Mouse (Mus musculus): Measurements from ENCODE around the gene Xpo4. TPM values are rescaled to one million over a fixed set of nuclear protein-coding genes. Genes with fewer than 3 reads are reported as not detected.

Xpo4 gene
- polyA plus RNA-seq, 1 experiment: 4.7 TPM

DNA sequence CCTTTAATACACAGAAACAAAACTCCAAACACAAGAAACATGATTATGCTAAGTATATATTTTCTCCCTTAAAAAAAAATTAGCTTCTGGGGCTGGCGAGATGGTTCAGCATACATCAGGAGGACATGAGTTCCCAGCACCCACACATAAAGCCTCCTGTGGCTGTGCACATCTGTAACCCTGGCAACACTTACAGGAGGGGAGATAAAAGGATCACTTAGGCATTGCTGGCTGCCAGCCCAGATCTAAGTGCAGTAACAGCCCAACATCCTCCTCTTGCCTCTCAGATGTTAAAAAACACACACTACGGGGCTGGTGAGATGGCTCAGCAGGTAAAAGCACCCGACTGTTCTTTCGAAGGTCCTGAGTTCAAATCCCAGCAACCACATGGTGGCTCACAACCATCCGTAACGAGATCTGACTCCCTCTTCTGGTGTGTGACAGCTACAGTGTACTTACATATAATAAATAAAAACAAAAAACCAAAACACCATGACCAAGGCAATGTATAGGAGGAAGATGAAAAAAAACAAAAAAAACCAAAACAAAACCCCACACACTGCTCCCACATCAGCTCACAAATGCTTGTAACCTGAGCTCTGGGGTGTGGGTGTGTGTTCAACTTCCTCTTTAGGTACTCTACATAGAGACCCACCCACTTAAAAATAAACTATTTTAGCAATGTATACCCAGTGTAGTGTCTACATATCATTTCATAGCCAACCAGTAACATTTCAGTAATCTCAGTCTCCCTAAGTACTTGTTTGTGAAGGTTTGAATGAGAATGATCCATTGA lies 90.2 kb downstream of the Xpo4 start:
- TF ChIP-seq GATA1 (IDR thresholded peaks at IDR 0.05; ENCODE audit: low read length): no peak

DNA sequence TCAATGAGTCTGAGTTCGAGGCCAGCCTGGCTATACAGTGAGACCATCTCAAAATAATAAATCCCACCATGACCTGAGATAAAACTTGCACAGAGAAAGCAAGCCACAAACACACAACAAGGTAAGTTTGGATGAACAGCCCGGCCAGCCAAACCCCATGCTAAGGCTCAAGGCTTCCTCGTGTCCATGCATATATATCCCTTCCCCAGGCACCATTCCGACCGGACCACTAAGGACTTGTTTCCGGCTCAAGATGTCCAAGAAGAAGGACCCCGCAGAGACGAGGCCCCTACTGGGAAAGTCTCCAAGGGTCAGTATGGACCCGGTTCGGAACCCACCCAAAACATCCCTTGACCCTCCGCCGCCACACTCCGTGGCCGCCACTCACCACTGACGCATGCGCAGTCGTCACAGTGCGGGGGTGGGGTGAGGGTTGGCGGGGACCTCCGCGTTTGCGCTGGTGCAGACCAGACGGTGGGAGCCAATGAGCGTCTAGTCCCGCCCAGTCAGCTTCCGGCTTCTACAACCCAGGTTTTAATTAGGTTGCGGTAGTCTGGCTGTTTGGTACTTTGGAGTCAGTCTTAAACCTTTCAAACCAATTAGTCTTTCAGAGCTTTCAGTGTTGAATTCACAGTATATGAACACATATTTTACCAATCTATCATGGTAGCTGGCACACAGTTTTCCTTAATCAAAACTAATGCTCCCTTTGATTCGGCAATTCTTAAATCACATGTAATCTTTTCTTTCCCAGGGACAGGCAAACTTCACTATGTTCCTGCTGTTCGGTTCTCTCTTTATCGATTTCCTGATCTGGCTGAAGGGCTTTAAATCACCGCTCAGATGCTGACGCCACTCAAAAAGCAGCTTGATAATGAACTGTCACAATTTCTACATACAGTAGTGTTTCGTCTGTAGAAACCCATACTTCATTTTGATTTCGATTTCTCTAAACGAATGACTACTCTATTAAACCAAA lies 93.8 kb downstream of the Xpo4 start, which contains the start of gene Eef1akmt1:
Eef1akmt1 (minus strand) TSS at position 458 of the 979 bp plus-strand sequence.
- peak; percentile 5 for TF ChIP-seq GATA1 (IDR thresholded peaks at IDR 0.05; ENCODE audit: low read length)

DNA sequence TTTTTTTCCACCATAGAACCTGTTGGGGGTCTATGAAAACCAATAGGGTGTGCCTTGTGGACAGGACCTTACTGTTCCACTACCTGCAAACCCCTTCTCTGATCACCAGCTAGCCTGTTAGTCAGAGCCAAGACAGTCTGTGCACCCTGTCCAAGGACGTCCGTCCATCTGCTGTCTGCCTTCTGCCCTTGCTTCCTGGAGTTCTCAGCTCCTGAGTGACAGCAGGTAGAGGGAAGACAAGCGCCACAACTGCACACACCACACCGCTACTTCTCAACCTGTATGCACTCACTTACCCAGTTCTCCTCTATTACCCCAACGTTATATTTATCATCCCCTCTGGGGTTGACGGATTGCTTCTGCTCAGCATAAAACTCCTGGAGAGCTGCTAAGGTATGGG lies 99.6 kb downstream of the Xpo4 start:
- TF ChIP-seq GATA1 (IDR thresholded peaks at IDR 0.05; ENCODE audit: low read length): no peak

DNA sequence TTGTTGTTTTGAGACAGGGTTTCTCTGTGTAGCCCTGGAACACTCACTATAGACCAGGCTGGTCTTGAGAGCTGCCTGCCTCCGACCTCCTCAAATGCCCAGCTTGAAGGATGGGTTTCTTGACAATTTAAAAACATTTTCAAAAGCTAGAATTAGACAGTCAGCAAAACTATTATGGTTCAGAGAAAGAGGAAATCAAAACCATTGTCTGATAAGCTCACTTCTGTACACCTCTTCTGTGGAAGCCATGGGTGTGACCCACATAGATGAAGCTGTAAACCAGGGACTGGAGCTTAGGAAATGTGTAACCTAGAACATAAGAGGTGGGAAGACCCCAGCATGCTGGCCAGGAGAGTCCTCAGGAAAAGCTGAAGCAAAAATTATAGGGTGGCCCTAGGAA lies 108.3 kb downstream of the Xpo4 start:
- no peak for TF ChIP-seq GATA1 (IDR thresholded peaks at IDR 0.05; ENCODE audit: low read length)

DNA sequence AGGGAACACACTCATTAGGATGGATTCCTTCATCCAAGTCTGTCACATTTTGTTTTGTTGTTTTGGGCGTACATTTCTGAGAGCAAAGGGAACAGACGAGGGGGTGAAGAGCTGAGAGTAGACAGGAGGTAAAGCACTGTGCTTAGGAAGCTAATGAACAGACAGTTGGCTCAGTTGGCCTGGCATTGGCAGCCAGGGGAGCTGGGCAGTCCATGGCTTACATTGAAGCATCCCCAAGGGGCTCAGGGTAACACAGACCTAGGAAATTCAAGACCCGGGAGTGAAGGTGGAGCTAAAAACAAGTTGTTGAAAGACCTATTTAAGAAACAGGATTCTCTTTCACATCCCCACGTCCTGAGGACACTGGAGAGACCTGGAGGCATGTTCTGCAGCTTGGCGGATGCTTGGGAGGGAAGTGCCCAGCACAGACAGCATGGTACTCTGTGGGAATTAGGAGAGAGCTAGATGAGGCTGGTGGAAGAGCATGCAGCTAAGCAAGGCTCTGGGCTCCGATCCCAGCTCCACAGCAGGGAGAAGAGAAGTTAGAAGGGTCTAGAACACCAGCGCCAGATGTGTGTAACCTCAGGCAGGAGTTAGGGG lies 109.7 kb downstream of the Xpo4 start:
- TF ChIP-seq GATA1 (IDR thresholded peaks at IDR 0.05; ENCODE audit: low read length): no peak

DNA sequence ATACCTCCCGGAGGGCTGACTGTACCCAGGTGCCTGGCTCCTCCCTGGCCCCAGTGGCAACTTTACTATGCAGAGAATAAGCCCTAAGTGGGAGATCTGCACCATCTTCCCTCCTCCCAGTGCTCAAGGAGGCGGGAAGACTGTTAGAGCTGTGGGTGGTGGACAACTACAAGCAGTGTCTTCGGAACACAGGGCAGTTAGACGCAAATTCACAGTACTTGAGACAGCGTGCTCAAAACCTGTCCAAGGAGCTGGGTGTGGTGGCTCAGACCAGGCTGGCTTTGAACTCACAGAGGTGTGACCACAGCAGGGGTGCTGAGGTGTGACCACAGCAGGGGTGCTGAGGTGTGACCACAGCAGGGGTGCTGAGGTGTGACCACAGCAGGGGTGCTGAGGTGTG lies 110.8 kb downstream of the Xpo4 start:
- TF ChIP-seq GATA1 (IDR thresholded peaks at IDR 0.05; ENCODE audit: low read length): no peak

DNA sequence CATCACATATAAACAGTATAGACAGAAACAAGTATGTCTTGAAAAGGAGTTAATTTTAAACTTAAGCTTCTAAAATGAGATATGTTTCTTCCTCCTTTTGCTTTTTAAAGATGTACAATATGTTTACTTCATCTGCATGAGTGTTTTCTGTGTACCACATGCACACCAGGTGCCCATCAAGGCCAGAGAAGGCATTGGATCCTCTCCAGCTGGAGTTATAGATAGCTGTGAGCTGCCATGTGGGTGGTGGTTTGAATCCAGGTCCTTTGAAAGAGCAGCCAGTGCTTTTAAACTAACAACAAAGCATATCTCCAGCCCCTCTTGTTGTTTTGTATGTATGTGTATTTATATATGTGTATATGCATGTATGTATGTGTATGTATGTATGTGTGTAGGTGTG lies 112.3 kb downstream of the Xpo4 start:
- no peak for TF ChIP-seq GATA1 (IDR thresholded peaks at IDR 0.05; ENCODE audit: low read length)

DNA sequence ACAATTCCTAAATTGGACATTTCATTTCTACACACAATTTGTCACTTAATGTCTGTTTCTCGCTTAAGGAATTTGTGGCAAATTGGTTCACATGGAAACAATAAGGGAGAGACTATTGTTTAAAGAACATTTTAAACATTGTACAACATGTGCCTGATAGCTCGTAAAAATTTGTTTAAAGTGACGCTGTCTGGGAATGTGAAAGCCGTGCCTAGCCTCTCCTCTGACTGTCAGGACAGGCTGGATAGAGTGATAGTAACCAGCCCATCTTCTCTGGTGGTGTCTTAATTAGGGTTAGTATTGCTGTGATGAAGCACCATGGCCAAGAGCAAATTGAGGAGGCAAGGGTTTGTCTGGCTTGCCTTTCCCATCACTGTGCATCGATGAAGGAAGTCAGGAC lies 118.2 kb downstream of the Xpo4 start:
- no peak for TF ChIP-seq GATA1 (IDR thresholded peaks at IDR 0.05; ENCODE audit: low read length)

DNA sequence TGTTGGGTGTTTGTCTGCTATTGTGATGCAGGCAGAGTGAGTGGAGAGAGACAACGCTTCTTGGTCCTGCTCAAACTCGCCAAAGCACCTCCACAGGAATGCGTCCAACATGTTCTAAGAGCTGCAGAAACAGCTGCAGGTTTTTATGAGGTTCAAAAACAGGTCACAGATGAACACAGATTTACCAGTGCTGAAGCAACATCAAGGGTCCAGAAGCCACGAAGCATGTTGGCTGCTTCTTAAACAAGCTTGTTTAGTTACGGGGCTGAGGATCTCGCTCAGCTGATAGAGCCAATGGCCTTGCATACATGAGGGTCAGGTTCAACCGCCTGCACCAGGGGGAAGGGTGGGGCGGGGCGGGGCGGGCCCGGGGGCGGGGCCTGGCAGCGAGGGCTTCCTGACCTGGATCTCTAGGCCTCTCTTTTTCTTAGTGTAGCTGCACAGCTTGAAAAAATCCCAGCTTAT lies 118.6 kb downstream of the Xpo4 start:
- TF ChIP-seq GATA1 (IDR thresholded peaks at IDR 0.05; ENCODE audit: low read length): no peak

DNA sequence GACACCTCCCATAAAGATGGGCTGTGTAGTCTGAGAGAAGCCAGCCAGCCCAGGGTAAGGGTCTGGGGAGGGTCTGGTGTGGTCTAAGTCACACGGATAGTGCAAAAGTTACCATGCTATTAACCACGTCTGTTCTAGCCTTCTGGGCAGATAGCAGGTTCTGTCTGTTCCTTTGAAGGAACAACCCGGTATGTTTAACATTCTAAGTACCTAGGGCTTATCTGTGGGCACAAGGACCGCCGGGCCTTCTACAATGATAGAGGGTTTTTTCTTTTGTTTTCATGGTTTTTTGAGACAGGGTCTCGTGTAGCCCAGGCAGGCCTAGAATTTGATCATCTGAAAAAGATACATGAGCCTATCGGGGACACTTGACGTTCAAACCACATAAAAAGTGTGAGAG lies 119.1 kb downstream of the Xpo4 start:
- TF ChIP-seq GATA1 (IDR thresholded peaks at IDR 0.05; ENCODE audit: low read length): no peak

DNA sequence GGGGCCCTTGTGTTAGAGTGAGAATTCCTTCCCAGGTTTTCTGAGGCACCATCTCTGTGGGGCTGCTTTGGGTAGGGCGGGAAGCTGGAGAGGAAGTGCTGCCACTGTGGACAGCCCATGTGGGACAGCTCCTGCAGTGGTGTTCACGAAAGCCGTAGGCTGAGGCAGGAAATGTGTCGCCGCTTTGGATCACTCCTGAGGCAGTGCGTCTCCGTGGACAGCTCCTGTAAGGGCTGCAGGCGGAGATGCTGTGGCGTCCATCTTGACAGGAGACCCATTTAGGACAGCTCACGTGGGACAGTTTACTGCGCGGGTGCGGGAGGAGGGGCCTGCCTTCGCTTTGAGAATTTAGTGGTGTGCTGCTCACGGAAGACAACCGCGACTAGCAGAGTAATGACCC lies 119.7 kb downstream of the Xpo4 start:
- TF ChIP-seq GATA1 (IDR thresholded peaks at IDR 0.05; ENCODE audit: low read length): no peak

DNA sequence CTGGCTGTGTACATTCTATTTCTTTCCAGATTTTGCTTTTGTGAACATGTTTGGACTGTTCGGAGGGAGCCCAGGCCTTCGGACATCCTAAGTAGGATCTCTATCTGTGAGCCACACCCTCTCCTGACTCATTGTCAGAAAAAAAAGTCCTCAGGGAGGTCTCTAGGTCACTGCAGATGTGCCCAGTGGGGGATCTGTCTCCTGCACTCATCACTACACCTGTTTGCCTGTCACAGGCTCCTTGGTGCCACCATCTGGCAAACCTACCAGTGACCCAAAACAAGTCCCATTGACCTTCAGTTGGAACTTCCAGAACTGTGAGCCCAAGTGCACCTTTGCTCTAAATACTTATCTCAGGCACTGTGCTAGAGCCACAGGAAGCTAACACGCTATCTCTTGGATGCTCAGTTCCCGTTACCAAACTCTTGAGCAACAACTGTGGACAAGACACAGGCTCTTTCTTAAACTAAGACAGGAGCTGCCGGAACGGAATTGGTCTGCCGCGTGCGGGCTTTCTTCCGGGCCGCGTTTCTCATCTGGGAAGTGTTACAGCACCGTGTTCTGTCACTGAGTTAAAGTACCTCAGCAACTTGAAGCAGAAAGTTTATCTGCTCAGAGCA lies 121.7 kb downstream of the Xpo4 start:
- no peak for TF ChIP-seq GATA1 (IDR thresholded peaks at IDR 0.05; ENCODE audit: low read length)

DNA sequence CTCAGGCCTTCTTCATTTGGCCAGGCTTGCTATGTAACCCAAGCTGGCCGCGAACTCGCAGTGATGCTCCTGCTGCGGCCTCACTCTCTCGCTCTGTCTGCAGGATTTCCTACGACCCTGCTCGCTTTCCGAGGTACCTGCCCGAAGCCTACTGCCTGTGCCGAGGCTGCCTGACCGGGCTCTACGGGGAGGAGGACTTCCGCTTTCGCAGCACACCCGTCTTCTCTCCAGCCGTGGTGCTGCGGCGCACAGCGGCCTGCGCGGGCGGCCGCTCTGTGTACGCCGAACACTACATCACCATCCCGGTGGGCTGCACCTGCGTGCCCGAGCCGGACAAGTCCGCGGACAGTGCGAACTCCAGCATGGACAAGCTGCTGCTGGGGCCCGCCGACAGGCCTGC lies 123.0 kb downstream of the Xpo4 start:
- TF ChIP-seq GATA1 (IDR thresholded peaks at IDR 0.05; ENCODE audit: low read length): no peak

DNA sequence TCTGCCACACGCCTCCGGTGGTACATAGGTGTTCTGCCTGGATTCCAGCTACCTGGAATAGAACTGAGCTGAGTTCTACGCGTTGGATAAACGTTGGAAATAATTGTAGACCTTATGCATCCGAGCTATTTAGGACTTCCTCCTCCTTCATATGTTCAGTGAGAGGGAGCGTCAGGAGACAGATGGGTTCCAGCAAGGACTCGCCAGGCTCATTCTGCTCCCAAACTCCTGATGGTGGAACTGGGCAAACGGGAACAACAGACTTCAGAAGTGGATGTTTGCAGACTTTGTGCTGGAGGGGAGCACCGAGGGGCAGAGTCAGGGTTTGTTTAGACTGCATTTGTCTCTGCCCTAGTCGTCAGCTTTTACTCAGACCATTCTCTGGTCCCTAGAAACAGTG lies 124.5 kb downstream of the Xpo4 start:
- no peak for TF ChIP-seq GATA1 (IDR thresholded peaks at IDR 0.05; ENCODE audit: low read length)

DNA sequence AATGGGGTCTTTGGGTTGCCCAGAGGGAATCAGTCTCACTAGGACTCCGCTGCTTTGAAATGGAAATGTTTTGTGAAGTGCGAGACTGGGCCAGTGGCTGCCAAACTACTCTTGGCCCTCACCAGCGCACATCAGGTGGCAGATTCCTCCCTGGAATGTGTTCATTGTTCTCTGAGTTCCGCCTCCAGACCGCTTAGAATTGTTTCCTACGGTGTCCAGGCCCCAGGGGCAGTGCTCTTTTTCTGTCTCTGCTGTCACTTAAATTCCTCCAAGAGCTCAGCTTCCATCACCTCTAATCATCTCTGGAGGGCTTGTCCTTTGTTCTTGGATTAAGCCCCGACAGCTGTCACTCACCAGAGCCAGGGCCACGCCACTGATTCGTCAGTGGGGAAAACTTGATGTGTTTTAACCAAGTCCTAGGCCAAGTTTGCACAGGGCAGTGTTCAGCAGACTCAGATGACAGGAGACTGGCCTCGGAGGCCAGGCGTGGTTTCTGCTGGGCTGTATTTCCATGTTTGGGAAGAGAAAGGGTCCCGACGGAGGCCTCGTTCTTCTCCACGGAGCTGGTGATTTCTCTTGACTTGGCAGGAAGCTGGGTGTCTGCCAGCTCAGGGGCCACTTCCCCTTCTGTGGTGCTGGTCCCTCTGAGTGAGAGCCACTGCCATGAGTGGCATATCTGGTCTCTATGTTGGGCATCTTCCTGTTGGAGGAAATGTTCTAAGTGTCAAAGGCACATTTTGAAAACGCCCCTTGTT lies 127.8 kb downstream of the Xpo4 start:
- no peak for TF ChIP-seq GATA1 (IDR thresholded peaks at IDR 0.05; ENCODE audit: low read length)
